Mouse (Mus musculus): ENCODE results near the gene Ssbp3.

The Ssbp3 gene

GRCm38 (mm10) chr4:107051889-107052288 lies 141.4 kb downstream of the Ssbp3 start:
- DNase-seq (ENCODE audit: low spot score in 2 of 2): no peak

GRCm38 (mm10) chr4:107052962-107053553 lies 142.6 kb downstream of the Ssbp3 start:
- DNase-seq (ENCODE audit: low spot score in 2 of 2): no peak

- no peak for DNase-seq (ENCODE audit: low spot score in 2 of 2)
Measured at GRCm38 (mm10) chr4:107056088-107056487, 145.6 kb downstream of the Ssbp3 start.

- no peak for DNase-seq (ENCODE audit: low spot score in 2 of 2)
Measured at GRCm38 (mm10) chr4:107058346-107058745, 147.8 kb downstream of the Ssbp3 start.

- no peak for DNase-seq (ENCODE audit: low spot score in 2 of 2)
Measured at GRCm38 (mm10) chr4:107058781-107059180, 148.3 kb downstream of the Ssbp3 start.

- no peak for DNase-seq (ENCODE audit: low spot score in 2 of 2)
Measured at GRCm38 (mm10) chr4:107061560-107061959, 151.1 kb downstream of the Ssbp3 start.

GRCm38 (mm10) chr4:107063214-107063613 lies 152.7 kb downstream of the Ssbp3 start:
- no peak for DNase-seq (ENCODE audit: low spot score in 2 of 2)

- DNase-seq (ENCODE audit: low spot score in 2 of 2): no peak
Measured at GRCm38 (mm10) chr4:107064394-107065098, 154.0 kb downstream of the Ssbp3 start.

- DNase-seq (ENCODE audit: low spot score in 2 of 2): peak; percentile 94 to 98
Measured at GRCm38 (mm10) chr4:107066252-107067124, 156.0 kb downstream of the Ssbp3 start, which contains the start of the genes Mrpl37 and Cyb5rl. TSS of gene Mrpl37 (minus strand) at chr4:107066868. TSS of gene Cyb5rl (plus strand) at chr4:107066988.

GRCm38 (mm10) chr4:107067151-107067840 lies 156.8 kb downstream of the Ssbp3 start:
- DNase-seq (ENCODE audit: low spot score in 2 of 2): peak; percentile 24 to 30

GRCm38 (mm10) chr4:107072343-107072742 lies 161.8 kb downstream of the Ssbp3 start:
- no peak for DNase-seq (ENCODE audit: low spot score in 2 of 2)

- DNase-seq (ENCODE audit: low spot score in 2 of 2): no peak
Measured at GRCm38 (mm10) chr4:107075456-107075855, 165.0 kb downstream of the Ssbp3 start.

- no peak for DNase-seq (ENCODE audit: low spot score in 2 of 2)
Measured at GRCm38 (mm10) chr4:107078894-107079293, 168.4 kb downstream of the Ssbp3 start.

GRCm38 (mm10) chr4:107079716-107080115 lies 169.2 kb downstream of the Ssbp3 start:
- no peak for DNase-seq (ENCODE audit: low spot score in 2 of 2)

GRCm38 (mm10) chr4:107082185-107082584 lies 171.7 kb downstream of the Ssbp3 start:
- no peak for DNase-seq (ENCODE audit: low spot score in 2 of 2)

GRCm38 (mm10) chr4:107083126-107083525 lies 172.6 kb downstream of the Ssbp3 start:
- DNase-seq (ENCODE audit: low spot score in 2 of 2): no peak

GRCm38 (mm10) chr4:107084343-107084742 lies 173.8 kb downstream of the Ssbp3 start:
- DNase-seq (ENCODE audit: low spot score in 2 of 2): no peak

- no peak for DNase-seq (ENCODE audit: low spot score in 2 of 2)
Measured at GRCm38 (mm10) chr4:107084858-107085257, 174.4 kb downstream of the Ssbp3 start.

- DNase-seq (ENCODE audit: low spot score in 2 of 2): no peak
Measured at GRCm38 (mm10) chr4:107091696-107092095, 181.2 kb downstream of the Ssbp3 start.

- no peak for DNase-seq (ENCODE audit: low spot score in 2 of 2)
Measured at GRCm38 (mm10) chr4:107094484-107095187, 184.1 kb downstream of the Ssbp3 start.

- no peak for DNase-seq (ENCODE audit: low spot score in 2 of 2)
Measured at GRCm38 (mm10) chr4:107096043-107096442, 185.5 kb downstream of the Ssbp3 start.

Data from thymus, postnatal 10 days (tissue).